Mouse (Mus musculus) urinary bladder, postnatal 10 days (tissue): ENCODE results near the gene Tbl3.

Experiments used
- DNase-seq: peaks from one replicate; pipeline ENCODE4 v3.0.0; 2022; ENCODE audit warnings: low spot score

The Tbl3 gene

DNA sequence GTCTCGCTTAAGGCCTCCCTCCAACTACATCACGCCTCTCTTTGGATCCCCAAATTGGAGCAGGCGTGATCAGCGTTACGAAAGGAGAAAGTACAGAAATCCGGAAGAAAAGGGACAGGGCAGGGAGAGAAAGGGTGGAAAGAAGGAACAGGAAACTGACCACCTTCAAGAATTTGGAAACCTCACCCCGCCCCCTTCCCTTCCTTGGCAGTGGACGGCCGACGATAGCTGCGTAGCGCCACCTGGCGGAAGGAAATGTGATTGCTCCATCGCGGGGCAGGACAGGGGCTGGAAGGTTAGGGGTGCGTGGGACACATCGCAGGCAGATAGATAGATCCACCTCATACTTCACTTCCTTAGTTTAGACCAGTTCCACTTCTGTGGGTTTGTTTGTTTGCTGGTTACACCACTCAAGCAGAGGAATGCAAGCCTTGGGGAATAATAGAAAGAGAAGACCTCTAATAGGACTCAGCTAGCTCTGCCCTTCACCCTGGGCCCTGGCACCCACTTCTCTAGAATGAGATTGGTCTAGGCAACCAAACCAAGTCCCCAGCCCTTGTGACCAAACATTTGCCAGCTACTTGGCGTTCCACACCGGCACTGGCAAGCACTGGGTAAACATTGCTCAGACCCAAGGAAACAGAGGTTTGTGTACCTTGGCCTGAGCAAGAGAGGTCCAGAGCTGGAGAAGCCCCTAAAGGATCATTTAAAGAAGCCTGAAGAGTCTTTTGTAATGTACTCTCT lies 53.3 kb downstream of the Tbl3 start:
- no peak for DNase-seq

DNA sequence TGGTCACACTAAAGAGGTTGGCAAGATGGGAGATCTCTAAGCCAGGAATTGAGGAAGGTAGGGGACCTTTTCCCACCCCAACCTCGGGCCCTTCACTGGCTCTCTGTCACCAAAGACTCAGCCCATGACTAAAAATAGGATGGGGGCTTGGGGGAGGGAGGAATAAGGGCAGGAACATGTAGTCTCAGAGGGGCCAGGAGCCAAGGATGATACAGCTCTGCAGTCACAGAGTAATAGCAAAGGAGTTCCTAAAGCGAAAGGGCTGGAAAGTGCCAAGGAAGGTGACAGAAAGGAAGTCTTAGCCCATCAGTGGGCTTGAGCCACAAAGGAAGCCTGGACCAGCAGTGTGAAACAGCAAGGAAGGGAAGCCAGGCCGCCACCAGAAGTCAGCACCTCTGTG lies 55.6 kb downstream of the Tbl3 start:
- DNase-seq, result no peak

DNA sequence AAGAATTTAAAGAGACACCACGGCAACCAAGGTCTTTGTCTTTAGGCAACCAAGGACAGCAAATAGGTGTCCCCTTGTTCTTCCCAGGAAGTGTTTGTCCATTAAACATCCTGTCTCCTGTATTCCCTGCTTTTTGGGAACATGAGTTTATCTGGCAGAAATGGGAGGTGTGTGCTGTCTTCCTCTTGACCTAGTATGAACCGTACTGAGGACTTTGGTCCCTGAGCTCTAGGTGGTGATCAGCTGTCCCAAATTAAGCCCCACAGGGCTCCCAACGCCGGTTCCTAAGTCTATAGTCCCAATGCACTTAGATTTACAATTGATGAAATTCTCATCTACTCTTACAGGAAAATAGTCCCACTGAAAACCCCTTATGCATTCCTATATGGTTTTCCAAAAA lies 56.7 kb downstream of the Tbl3 start:
- DNase-seq, result no peak

DNA sequence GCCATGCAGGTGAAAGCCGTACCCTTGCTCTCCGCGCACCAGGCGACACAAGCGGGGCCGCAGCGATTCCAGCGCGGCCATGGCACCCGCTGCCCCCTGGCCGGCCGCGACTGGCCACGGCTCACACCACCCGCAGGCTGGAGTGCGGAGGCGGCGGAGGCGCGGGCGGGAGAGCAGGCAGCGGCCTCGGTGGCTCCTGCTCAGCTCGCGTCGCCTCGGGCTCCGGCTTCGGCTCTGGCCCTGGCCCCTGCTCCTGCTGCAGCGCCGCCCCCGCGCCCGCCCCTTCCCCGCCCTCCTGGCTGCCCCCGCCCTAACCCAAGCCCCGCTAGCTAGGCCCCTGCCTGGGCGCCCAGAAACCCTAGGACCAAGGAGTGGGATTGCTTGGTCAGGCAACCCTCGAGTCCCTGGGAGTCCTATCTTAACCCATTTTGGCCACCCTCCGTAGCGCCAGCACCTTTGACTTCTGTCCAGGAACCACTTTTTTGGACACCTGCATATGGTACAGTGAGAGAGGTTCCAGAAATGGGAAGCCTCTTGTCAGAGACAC lies 57.3 kb downstream of the Tbl3 start, which contains the start of gene Slc9a3r2:
Gene Slc9a3r2 (minus strand): TSS at position 258 of the 547 bp plus-strand sequence.
- no peak for DNase-seq

DNA sequence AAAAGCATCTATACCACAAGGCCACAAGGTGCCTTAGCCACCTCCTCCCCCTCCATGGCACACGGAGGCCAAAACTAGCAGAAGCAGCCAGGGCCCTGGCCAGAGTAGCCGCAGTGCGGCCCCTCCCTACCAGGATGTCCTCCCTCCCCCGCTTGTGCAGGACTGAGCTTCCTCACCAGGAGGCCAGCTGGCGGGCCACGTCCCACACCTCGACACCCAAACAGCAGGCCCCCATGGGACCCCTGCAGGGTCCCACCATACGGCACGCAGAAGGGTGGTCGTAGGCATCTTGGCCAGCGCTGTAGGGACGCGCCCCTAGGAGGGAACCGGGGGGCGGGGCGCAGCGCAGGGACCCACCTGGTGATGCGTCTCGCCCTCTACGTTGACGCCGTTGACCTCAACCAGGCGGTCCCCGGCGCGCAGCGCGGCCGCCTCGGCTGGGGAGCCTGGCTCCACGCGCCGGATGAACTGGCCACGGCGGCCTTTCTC lies 57.8 kb downstream of the Tbl3 start:
- no peak for DNase-seq

DNA sequence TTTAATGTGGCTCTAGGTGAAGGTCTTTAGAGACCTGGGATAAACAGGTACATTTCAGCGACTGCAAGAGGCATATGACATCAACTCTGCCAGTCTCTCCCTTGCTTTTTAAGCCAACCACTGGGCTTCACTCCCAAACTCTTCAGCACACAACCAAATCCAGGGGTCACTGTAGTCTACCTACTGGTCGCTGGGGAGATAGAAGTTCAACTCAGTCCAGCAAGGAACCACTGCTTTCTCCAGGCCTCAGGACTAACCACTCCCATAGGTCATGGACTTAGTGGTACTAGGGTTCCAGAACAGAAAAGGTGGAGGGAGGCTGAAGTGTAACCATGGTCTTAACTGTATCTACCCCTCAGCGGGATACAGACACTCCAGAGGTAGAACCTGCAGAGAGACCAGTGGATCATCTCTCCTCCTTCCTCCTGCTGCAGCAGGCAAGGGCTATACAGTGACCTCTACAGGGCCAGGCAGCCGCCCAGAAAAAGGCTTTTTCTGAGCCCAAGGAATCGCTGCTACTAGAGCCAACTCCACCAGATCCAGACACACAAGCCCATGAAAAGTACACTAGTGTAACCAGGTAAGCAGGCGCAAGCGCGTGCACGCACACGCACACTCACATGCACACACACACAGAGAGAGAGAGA lies 58.6 kb downstream of the Tbl3 start:
- DNase-seq, result no peak
